Mouse (Mus musculus) hindbrain, embryonic 13.5 days (tissue): Measurements from ENCODE around the gene Btbd6. TPM values are rescaled to one million over a fixed set of nuclear protein-coding genes. Genes with fewer than 3 reads are reported as not detected.

Source experiments
- ATAC-seq: fragments of 200-750 bp; cut with Nextera tagmentation; 2 replicates; pipeline ENCODE4 v1.8.0; 2017; ENCODE audit warnings: moderate TSS enrichment; ENCODE audit not compliant: low FRiP score
- H3K27ac ChIP-seq: fragments of 300-500 bp; sonication (generic); 2 replicates; pipeline ENCODE4 v1.5.1; 2015; ENCODE audit warnings: inconsistent platforms, mild to moderate bottlenecking, moderate library complexity
- H3K27me3 ChIP-seq: fragments of 300-500 bp; sonication (generic); 2 replicates; pipeline ENCODE4 v1.6.1; 2015; ENCODE audit warnings: mild to moderate bottlenecking, inconsistent platforms
- H3K36me3 ChIP-seq: fragments of 300-500 bp; sonication (generic); 2 replicates; pipeline ENCODE4 v1.6.1; 2015; ENCODE audit warnings: mild to moderate bottlenecking, inconsistent platforms
- H3K4me1 ChIP-seq: fragments of 300-500 bp; sonication (generic); replicated peaks from 2 replicates; pipeline ENCODE4 v1.6.1; 2015; ENCODE audit warnings: inconsistent platforms
- H3K4me2 ChIP-seq: fragments of 300-500 bp; sonication (generic); 2 replicates; pipeline ENCODE4 v1.6.1; 2015; ENCODE audit warnings: inconsistent platforms, mild to moderate bottlenecking, moderate library complexity
- H3K4me3 ChIP-seq: fragments of 300-500 bp; sonication (generic); 2 replicates; pipeline ENCODE4 v1.5.1; 2015; ENCODE audit warnings: mild to moderate bottlenecking, inconsistent platforms
- H3K9ac ChIP-seq: fragments of 300-500 bp; sonication (generic); 2 replicates; pipeline ENCODE4 v1.6.1; 2015; ENCODE audit warnings: mild to moderate bottlenecking, inconsistent platforms
- H3K9me3 ChIP-seq: fragments of 300-500 bp; sonication (generic); 2 replicates; pipeline ENCODE4 v1.6.1; 2016; ENCODE audit warnings: inconsistent platforms
- WGBS: fragments of 180-500 bp; shearing (Covaris S2); methylation state at CpG from one replicate; pipeline ENCODE4 v1.1.7; 2015; 5-methylcytosine and 5-hydroxymethylcytosine counted together
- polyA plus RNA-seq: library from polyadenylated mRNA; unstranded; fragments of >200 nt; fragmentation: Nextera tagmentation; extraction: Ambion mirVana; gene quantifications from 2 replicates; pipeline ENCODE4 v1.2.1, GENCODE M21; 2015

Btbd6 gene
- polyA plus RNA-seq, 1 experiment from 2014 or later: 40.0 TPM

- Histone ChIP-seq H3K4me3 (peak overlapping the region; percentile 64), H3K27ac (peak overlapping the region; percentile 80; the same call in 1 of the 2 replicates), H3K9me3 (no peaks in the 10 kb centered on the region), H3K36me3 (no peaks in the 10 kb centered on the region), H3K4me2 (peak overlapping the region; percentile 66), H3K9ac (peak overlapping the region; percentile 84), H3K4me1 (peaks cover 47% of the 10 kb centered on the region), H3K27me3 (peaks cover 5% of the 10 kb centered on the region; the same call in 1 of the 2 replicates)
- WGBS: 44% methylated on average over 10 of the region's 10 CpGs
- peak; percentile 14; the same call in 1 of the 2 replicates for ATAC-seq
Observed at GRCm38 (mm10) chr12:112941156-112941775, 35.0 kb upstream of the Btbd6 start.

GRCm38 (mm10) chr12:112941776-112942713, 34.2 kb upstream of the Btbd6 start, which contains the start of gene Nudt14:
Gene Nudt14, minus strand, starts transcription at chr12:112942124.
- 2% methylated on average over 56 of the region's 58 CpGs for WGBS
- Histone ChIP-seq H3K27me3 (peaks cover 5% of the 10 kb centered on the region; the same call in 1 of the 2 replicates), H3K4me2 (peak within 1 kb of the TSS; percentile 66), H3K4me3 (peak within 1 kb of the TSS; percentile 64), H3K27ac (peak within 1 kb of the TSS; percentile 80), H3K4me1 (peaks cover 47% of the 10 kb centered on the region), H3K9ac (peak within 1 kb of the TSS; percentile 84), H3K9me3 (no peaks in the 10 kb centered on the region), H3K36me3 (no peaks in the 10 kb centered on the region)
- ATAC-seq: peak; percentile 77

- Histone ChIP-seq H3K36me3 (no peaks in the 10 kb centered on the region), H3K4me1 (peaks cover 36% of the 10 kb centered on the region), H3K27ac (no peak overlapping the region), H3K9me3 (no peaks in the 10 kb centered on the region), H3K4me2 (no peak overlapping the region), H3K4me3 (no peak overlapping the region), H3K9ac (no peak overlapping the region), H3K27me3 (peaks cover 5% of the 10 kb centered on the region; the same call in 1 of the 2 replicates)
- no peak for ATAC-seq
- WGBS: 98% methylated on average over 2 of the region's 2 CpGs
Observed at GRCm38 (mm10) chr12:112943669-112944068, 32.6 kb upstream of the Btbd6 start.

- no peak overlapping the region for H3K9ac ChIP-seq
- H3K4me3 ChIP-seq: no peak overlapping the region
- peaks cover 5% of the 10 kb centered on the region; the same call in 1 of the 2 replicates for H3K27me3 ChIP-seq
- H3K4me1 ChIP-seq: peaks cover 31% of the 10 kb centered on the region
- no peak overlapping the region for H3K27ac ChIP-seq
- no peaks in the 10 kb centered on the region for H3K36me3 ChIP-seq
- ATAC-seq: no peak
- no peaks in the 10 kb centered on the region for H3K9me3 ChIP-seq
- 25% methylated on average over 4 of the region's 4 CpGs for WGBS
- no peak overlapping the region for H3K4me2 ChIP-seq
Observed at GRCm38 (mm10) chr12:112947307-112947706, 29.0 kb upstream of the Btbd6 start.

- ATAC-seq: peak; percentile 91
- Histone ChIP-seq H3K27ac (peak overlapping the region; percentile 95), H3K36me3 (no peaks in the 10 kb centered on the region), H3K27me3 (no peaks in the 10 kb centered on the region), H3K4me2 (peak overlapping the region; percentile 85), H3K4me3 (peak overlapping the region; percentile 59), H3K9ac (peak overlapping the region; percentile 89), H3K4me1 (peaks cover 29% of the 10 kb centered on the region), H3K9me3 (no peaks in the 10 kb centered on the region)
- under 1% methylated on average over 53 of the region's 58 CpGs for WGBS
Observed at GRCm38 (mm10) chr12:112950040-112950760, 26.1 kb upstream of the Btbd6 start.

- Histone ChIP-seq H3K27ac (peak overlapping the region; percentile 95), H3K27me3 (no peaks in the 10 kb centered on the region), H3K4me2 (peak overlapping the region; percentile 85), H3K4me1 (peaks cover 29% of the 10 kb centered on the region), H3K4me3 (peak overlapping the region; percentile 59), H3K9me3 (no peaks in the 10 kb centered on the region), H3K9ac (peak overlapping the region; percentile 89), H3K36me3 (no peaks in the 10 kb centered on the region)
- WGBS: 8% methylated on average over 6 of the region's 6 CpGs
- ATAC-seq: peak; percentile 57
Observed at GRCm38 (mm10) chr12:112950761-112951129, 25.5 kb upstream of the Btbd6 start.

GRCm38 (mm10) chr12:112951150-112951842, 25.0 kb upstream of the Btbd6 start:
- peak overlapping the region; percentile 89 for H3K9ac ChIP-seq
- ATAC-seq: no peak
- peaks cover 29% of the 10 kb centered on the region for H3K4me1 ChIP-seq
- no peaks in the 10 kb centered on the region for H3K9me3 ChIP-seq
- H3K4me2 ChIP-seq: peak overlapping the region; percentile 85
- H3K36me3 ChIP-seq: no peaks in the 10 kb centered on the region
- no peak overlapping the region for H3K4me3 ChIP-seq
- no peaks in the 10 kb centered on the region for H3K27me3 ChIP-seq
- peak overlapping the region; percentile 95 for H3K27ac ChIP-seq
- WGBS: 24% methylated on average over 7 of the region's 7 CpGs

GRCm38 (mm10) chr12:112952433-112952832, 23.8 kb upstream of the Btbd6 start:
- no peak overlapping the region for H3K4me2 ChIP-seq
- peaks cover 9% of the 10 kb centered on the region; the same call in 1 of the 2 replicates for H3K36me3 ChIP-seq
- 0 out of 2 replicates have a peak overlapping the region, but pooled peaks have one; percentile 95 for H3K27ac ChIP-seq
- H3K4me1 ChIP-seq: peaks cover 29% of the 10 kb centered on the region
- H3K4me3 ChIP-seq: no peak overlapping the region
- 90% methylated on average over 8 of the region's 8 CpGs for whole genome bisulfite sequencing
- no peaks in the 10 kb centered on the region for H3K27me3 ChIP-seq
- H3K9ac ChIP-seq: no peak overlapping the region
- ATAC-seq: no peak
- no peaks in the 10 kb centered on the region for H3K9me3 ChIP-seq

- Histone ChIP-seq H3K4me2 (no peak overlapping the region), H3K4me1 (peaks cover 29% of the 10 kb centered on the region), H3K27ac (0 out of 2 replicates have a peak overlapping the region, but pooled peaks have one; percentile 13), H3K9ac (no peak overlapping the region), H3K4me3 (no peak overlapping the region), H3K27me3 (no peaks in the 10 kb centered on the region), H3K9me3 (no peaks in the 10 kb centered on the region), H3K36me3 (peaks cover 15% of the 10 kb centered on the region; the same call in 1 of the 2 replicates)
- 79% methylated on average over 3 of the region's 3 CpGs for WGBS
- no peak for ATAC-seq
Observed at GRCm38 (mm10) chr12:112952926-112953565, 23.2 kb upstream of the Btbd6 start.

- H3K36me3 ChIP-seq: peaks cover 33% of the 10 kb centered on the region
- H3K4me2 ChIP-seq: no peak overlapping the region
- H3K27ac ChIP-seq: no peak overlapping the region
- H3K27me3 ChIP-seq: no peaks in the 10 kb centered on the region
- H3K4me3 ChIP-seq: no peak overlapping the region
- no peak overlapping the region for H3K9ac ChIP-seq
- WGBS: 36% methylated on average over 4 of the region's 4 CpGs
- no peaks in the 10 kb centered on the region for H3K9me3 ChIP-seq
- H3K4me1 ChIP-seq: peaks cover 12% of the 10 kb centered on the region
- no peak for ATAC-seq
Observed at GRCm38 (mm10) chr12:112955800-112956199, 20.5 kb upstream of the Btbd6 start.

- ATAC-seq: no peak
- H3K36me3 ChIP-seq: peaks cover 58% of the 10 kb centered on the region
Observed at GRCm38 (mm10) chr12:112958303-112958702, 18.0 kb upstream of the Btbd6 start.

More at GRCm38 (mm10) chr12:112958303-112958702, 18.0 kb upstream of the Btbd6 start:
- Histone ChIP-seq H3K9ac (no peak overlapping the region), H3K27me3 (no peaks in the 10 kb centered on the region), H3K9me3 (no peaks in the 10 kb centered on the region), H3K4me2 (no peak overlapping the region), H3K27ac (no peak overlapping the region), H3K4me1 (no peaks in the 10 kb centered on the region), H3K4me3 (no peak overlapping the region)
- 44% methylated on average over 3 of the region's 4 CpGs for WGBS
